Mouse (Mus musculus) CD8-positive naive resting alpha-beta T cell, adult 2 months (primary cell): ENCODE measurements around the gene A630001G21Rik.
"Not testable (repeated sequence)": the region's sequence is repeated elsewhere in the genome, so short reads cannot be mapped to it uniquely, and the experiment has no call there.

Experiments used
- DNase-seq, 2 experiments: peaks; one replicate each; pipeline ENCODE4 v3.0.0; 2022; ENCODE audit warnings: low read depth in 2 of 2, low spot score in 2 of 2

A630001G21Rik gene

GRCm38 (mm10) chr1:85778436-85778835, at the start of gene A630001G21Rik:
A630001G21Rik (minus strand) TSS chr1:85778643.
- DNase-seq: no peak

GRCm38 (mm10) chr1:85827166-85827565, 48.7 kb upstream of the A630001G21Rik start:
- DNase-seq: no peak

- DNase-seq: no peak
Observed at GRCm38 (mm10) chr1:85824905-85825304, 46.5 kb upstream of the A630001G21Rik start.

GRCm38 (mm10) chr1:85822239-85822638, 43.8 kb upstream of the A630001G21Rik start:
- DNase-seq: no peak

GRCm38 (mm10) chr1:85819695-85820094, 41.3 kb upstream of the A630001G21Rik start:
- DNase-seq: no peak

GRCm38 (mm10) chr1:85818121-85818520, 39.7 kb upstream of the A630001G21Rik start:
- no peak for DNase-seq

GRCm38 (mm10) chr1:85814213-85814612, 35.8 kb upstream of the A630001G21Rik start:
- not testable (repeated sequence) for DNase-seq

GRCm38 (mm10) chr1:85810787-85811186, 32.3 kb upstream of the A630001G21Rik start:
- DNase-seq: no peak

GRCm38 (mm10) chr1:85810343-85810742, 31.9 kb upstream of the A630001G21Rik start:
- DNase-seq: no peak

- no peak for DNase-seq
Observed at GRCm38 (mm10) chr1:85809256-85809655, 30.8 kb upstream of the A630001G21Rik start.

GRCm38 (mm10) chr1:85804551-85804950, 26.1 kb upstream of the A630001G21Rik start:
- DNase-seq: no peak

- DNase-seq: no peak
Observed at GRCm38 (mm10) chr1:85802517-85802916, 24.1 kb upstream of the A630001G21Rik start.

GRCm38 (mm10) chr1:85799776-85800175, 21.3 kb upstream of the A630001G21Rik start:
- peak in 1 of 2 experiments; percentile 9 for DNase-seq

- DNase-seq: no peak
Observed at GRCm38 (mm10) chr1:85795196-85795595, 16.8 kb upstream of the A630001G21Rik start.

- peak; percentile 35 to 47 for DNase-seq
Observed at GRCm38 (mm10) chr1:85794106-85794771, 15.8 kb upstream of the A630001G21Rik start.

- peak; percentile 80 to 87 for DNase-seq
Observed at GRCm38 (mm10) chr1:85793208-85794105, 15.0 kb upstream of the A630001G21Rik start, which contains the start of gene Cab39. Cab39 (plus strand) TSS chr1:85793441.

- DNase-seq: no peak
Observed at GRCm38 (mm10) chr1:85791476-85791875, 13.0 kb upstream of the A630001G21Rik start.

GRCm38 (mm10) chr1:85790565-85790964, 12.1 kb upstream of the A630001G21Rik start:
- DNase-seq: no peak

GRCm38 (mm10) chr1:85779428-85780180, 1.2 kb upstream of the A630001G21Rik start:
- no peak for DNase-seq

- no peak for DNase-seq
Observed at GRCm38 (mm10) chr1:85779012-85779411, 569 bp upstream of the A630001G21Rik start.

GRCm38 (mm10) chr1:85776154-85776553, 2.3 kb downstream of the A630001G21Rik start:
- DNase-seq: no peak
